In genomic region chr2:134189435-134190063, GRCm38 (mm10) we compare ENCODE assay signal across 24 mouse cellular contexts.
DNase-seq lines count a peak whose midpoint lies in the region; ATAC-seq and TF ChIP-seq lines count a peak whose summit lies in the region.
"Had no signal": no experiment of that assay in that cellular context is flagged by ENCODE, and none has a peak within 500 bp of the region (broad histone marks: within the 10 kb centered on the region; RNA-seq: fewer than 3 reads in every experiment).

No protein-coding gene starts in this region.

- 61% methylated on average over 5 of the region's 5 CpGs for WGBS in hindbrain, embryonic 15.5 days
- WGBS in hindbrain, embryonic 13.5 days = 63% methylated on average over 5 of the region's 5 CpGs
- 56% methylated on average over 5 of the region's 5 CpGs for WGBS in midbrain, postnatal 0 days
- 64% methylated on average over 5 of the region's 5 CpGs for WGBS in midbrain, embryonic 13.5 days

- H3K4me3 ChIP-seq in hindbrain, embryonic 15.5 days = no peak overlapping the region
- no peak overlapping the region for H3K4me3 ChIP-seq in hindbrain, embryonic 13.5 days
- H3K4me3 ChIP-seq in midbrain, postnatal 0 days (ENCODE audit: low read depth, low read length) = no peak overlapping the region
- no peak overlapping the region for H3K4me3 ChIP-seq in midbrain, embryonic 13.5 days (replicated peaks)
- H3K4me3 ChIP-seq: erythroblast, embryonic 14.5 days; heart, embryonic 15.5 days; neural tube, embryonic 15.5 days had no signal

- ATAC-seq in hindbrain, embryonic 15.5 days (ENCODE audit: low FRiP score, low read depth) = peak; percentile 68; the same call in 1 of the 2 replicates
- no peak for ATAC-seq in hindbrain, embryonic 13.5 days (ENCODE audit: low FRiP score)
- ATAC-seq in midbrain, postnatal 0 days (ENCODE audit: low FRiP score) = peak; percentile 52; the same call in 1 of the 2 replicates
- no peak for ATAC-seq in midbrain, embryonic 13.5 days
- ATAC-seq: CD4-positive, CD25-positive, alpha-beta regulatory T cell, adult 4 months; intestine, postnatal 0 days; liver, postnatal 0 days had no signal

- no peak for TF ChIP-seq CTCF in midbrain, postnatal 0 days (IDR thresholded peaks at IDR 0.05)

- no peak overlapping the region for H3K4me2 ChIP-seq in hindbrain, embryonic 15.5 days
- H3K4me2 ChIP-seq in hindbrain, embryonic 13.5 days = no peak overlapping the region
- H3K4me2 ChIP-seq in midbrain, postnatal 0 days (ENCODE audit: low read depth, low read length, poor library complexity, severe bottlenecking) = no peak overlapping the region
- H3K4me2 ChIP-seq in midbrain, embryonic 13.5 days (replicated peaks) = no peak overlapping the region
- H3K4me2 ChIP-seq: heart, embryonic 15.5 days; neural tube, embryonic 15.5 days had no signal

- H3K27me3 ChIP-seq in hindbrain, embryonic 15.5 days = no peaks in the 10 kb centered on the region
- no peaks in the 10 kb centered on the region for H3K27me3 ChIP-seq in hindbrain, embryonic 13.5 days
- H3K27me3 ChIP-seq in midbrain, postnatal 0 days (ENCODE audit: insufficient read depth, low read length) = no peaks in the 10 kb centered on the region
- H3K27me3 ChIP-seq in midbrain, embryonic 13.5 days = no peaks in the 10 kb centered on the region
- H3K27me3 ChIP-seq: heart, embryonic 15.5 days; neural tube, embryonic 15.5 days had no signal

- peak; percentile 3 for DNase-seq in cerebellum, adult 9-10 months
- no peak for DNase-seq in cerebellum, adult 11-12 months
- peak; percentile 50 for DNase-seq in midbrain, postnatal 0 days (ENCODE audit: low spot score)
- peak; percentile 52 for DNase-seq in fibroblast of lung, adult 2 months (ENCODE audit: low read depth)
- DNase-seq in B cell, adult 2 months = no peak
- DNase-seq: adrenal gland, postnatal 14 days; cerebellum, adult 18-20 months; gastrocnemius, postnatal 14 days; heart, postnatal 4 days; layer of hippocampus, postnatal 36 days; liver, postnatal 0 days; lung, postnatal 10 days; midbrain, embryonic 14.5 days; spleen, adult 18-20 months; thymus, postnatal 25 days had no signal

- H3K27ac ChIP-seq in hindbrain, embryonic 15.5 days (replicated peaks) = no peak overlapping the region
- no peak overlapping the region for H3K27ac ChIP-seq in hindbrain, embryonic 13.5 days
- H3K27ac ChIP-seq in midbrain, postnatal 0 days (ENCODE audit: low read depth, low read length) = no peak overlapping the region
- H3K27ac ChIP-seq in midbrain, embryonic 13.5 days = no peak overlapping the region
- H3K27ac ChIP-seq: heart, embryonic 15.5 days; kidney, postnatal 0 days; neural tube, embryonic 15.5 days had no signal

- H3K4me1 ChIP-seq in hindbrain, embryonic 15.5 days (replicated peaks) = no peaks in the 10 kb centered on the region
- H3K4me1 ChIP-seq in hindbrain, embryonic 13.5 days (replicated peaks) = no peaks in the 10 kb centered on the region
- H3K4me1 ChIP-seq in midbrain, postnatal 0 days (ENCODE audit: insufficient read depth, low read length) = no peaks in the 10 kb centered on the region
- no peaks in the 10 kb centered on the region for H3K4me1 ChIP-seq in midbrain, embryonic 13.5 days (replicated peaks)
- H3K4me1 ChIP-seq: heart, embryonic 15.5 days; neural tube, embryonic 15.5 days had no signal

- no peak overlapping the region for H3K9ac ChIP-seq in hindbrain, embryonic 15.5 days
- H3K9ac ChIP-seq in hindbrain, embryonic 13.5 days = no peak overlapping the region
- no peak overlapping the region for H3K9ac ChIP-seq in midbrain, postnatal 0 days (replicated peaks; ENCODE audit: low read length, poor library complexity, severe bottlenecking)
- H3K9ac ChIP-seq in midbrain, embryonic 13.5 days (replicated peaks) = no peak overlapping the region
- H3K9ac ChIP-seq: heart, embryonic 15.5 days; liver, postnatal 0 days; neural tube, embryonic 15.5 days had no signal

- H3K36me3 ChIP-seq in hindbrain, embryonic 15.5 days = no peaks in the 10 kb centered on the region
- no peaks in the 10 kb centered on the region for H3K36me3 ChIP-seq in hindbrain, embryonic 13.5 days
- no peaks in the 10 kb centered on the region for H3K36me3 ChIP-seq in midbrain, postnatal 0 days (ENCODE audit: insufficient read depth, low read length)
- H3K36me3 ChIP-seq in midbrain, embryonic 13.5 days = no peaks in the 10 kb centered on the region
- H3K36me3 ChIP-seq: heart, embryonic 15.5 days; neural tube, embryonic 15.5 days had no signal

- no peaks in the 10 kb centered on the region; the same call in 1 of the 2 replicates for H3K9me3 ChIP-seq in hindbrain, embryonic 15.5 days
- H3K9me3 ChIP-seq in hindbrain, embryonic 13.5 days = no peaks in the 10 kb centered on the region
- no peaks in the 10 kb centered on the region for H3K9me3 ChIP-seq in midbrain, postnatal 0 days (ENCODE audit: low read length)
- no peaks in the 10 kb centered on the region for H3K9me3 ChIP-seq in midbrain, embryonic 13.5 days
- H3K9me3 ChIP-seq: heart, embryonic 15.5 days; neural tube, embryonic 15.5 days had no signal

Comparison
In these comparisons a context has a peak if more than half of its experiments do, and no peak if none do; other contexts are left out.
1. DNase-seq: peak in cerebellum, adult 9-10 months (single experiment), midbrain, postnatal 0 days (single experiment) and fibroblast of lung, adult 2 months (single experiment); none in cerebellum, adult 11-12 months (single experiment) and B cell, adult 2 months (0 of 2).
2. ATAC-seq: peak in hindbrain, embryonic 15.5 days (single experiment) and midbrain, postnatal 0 days (single experiment); none in hindbrain, embryonic 13.5 days (single experiment) and midbrain, embryonic 13.5 days (single experiment).